ENCODE assay signal across 11 mouse cellular contexts in the genomic region with DNA sequence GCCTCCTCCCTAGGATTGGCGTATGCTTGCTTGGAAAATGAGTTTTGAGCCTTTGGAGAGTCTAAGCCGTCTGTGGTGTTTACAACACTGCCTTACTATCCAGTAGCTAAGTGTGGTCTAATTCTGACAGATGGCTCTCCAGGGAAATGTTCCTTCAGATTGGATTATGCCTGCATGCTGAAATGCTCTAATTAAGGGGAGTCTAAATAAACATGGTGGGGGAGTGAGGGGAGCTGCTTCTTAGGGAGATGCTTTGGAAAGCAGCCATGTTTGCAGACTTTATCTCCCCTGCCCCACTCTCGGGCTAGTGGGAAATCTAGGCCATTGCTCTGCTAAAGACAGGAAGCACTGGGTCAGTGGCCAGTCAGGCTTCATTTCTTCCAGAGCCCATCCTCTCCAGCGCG.
DNase-seq lines count a peak whose midpoint lies in the region; ATAC-seq and TF ChIP-seq lines count a peak whose summit lies in the region.
"Had no signal": no experiment of that assay in that cellular context is flagged by ENCODE, and none has a peak within 500 bp of the region (broad histone marks: within the 10 kb centered on the region; RNA-seq: fewer than 3 reads in every experiment).

No protein-coding gene starts in this region.

- H3K9me3 ChIP-seq in hindbrain, embryonic 12.5 days (replicated peaks) = no peaks in the 10 kb centered on the region
- H3K9me3 ChIP-seq in hindbrain, embryonic 10.5 days = no peaks in the 10 kb centered on the region
- no peaks in the 10 kb centered on the region for H3K9me3 ChIP-seq in midbrain, embryonic 14.5 days (ENCODE audit: control insufficient read depth, low read length)
- no peaks in the 10 kb centered on the region for H3K9me3 ChIP-seq in midbrain, embryonic 11.5 days (ENCODE audit: control insufficient read depth, low read length)
- no peaks in the 10 kb centered on the region for H3K9me3 ChIP-seq in hindbrain, postnatal 0 days (ENCODE audit: low read length)
- H3K9me3 ChIP-seq: embryonic facial prominence, embryonic 13.5 days had no signal

- H3K4me1 ChIP-seq in hindbrain, embryonic 12.5 days = peaks cover 3% of the 10 kb centered on the region; the same call in 1 of the 2 replicates
- H3K4me1 ChIP-seq in hindbrain, embryonic 10.5 days (replicated peaks) = no peaks in the 10 kb centered on the region
- H3K4me1 ChIP-seq in midbrain, embryonic 14.5 days (ENCODE audit: control insufficient read depth, insufficient read depth, low read length) = no peaks in the 10 kb centered on the region
- H3K4me1 ChIP-seq in midbrain, embryonic 11.5 days (ENCODE audit: control insufficient read depth, insufficient read depth, low read length) = no peaks in the 10 kb centered on the region
- H3K4me1 ChIP-seq in hindbrain, postnatal 0 days (ENCODE audit: insufficient read depth, low read length) = no peaks in the 10 kb centered on the region
- H3K4me1 ChIP-seq: embryonic facial prominence, embryonic 13.5 days had no signal

- no peak overlapping the region for H3K27ac ChIP-seq in hindbrain, embryonic 12.5 days
- no peak overlapping the region for H3K27ac ChIP-seq in hindbrain, embryonic 10.5 days
- peak overlapping the region; percentile 22; the same call in 1 of the 2 replicates for H3K27ac ChIP-seq in midbrain, embryonic 14.5 days (replicated peaks; ENCODE audit: low read depth, low read length)
- H3K27ac ChIP-seq in midbrain, embryonic 11.5 days (ENCODE audit: low read depth, low read length) = no peak overlapping the region
- peak overlapping the region; percentile 11; the same call in 1 of the 2 replicates for H3K27ac ChIP-seq in hindbrain, postnatal 0 days
- H3K27ac ChIP-seq: embryonic facial prominence, embryonic 13.5 days had no signal

- H3K4me3 ChIP-seq in hindbrain, embryonic 12.5 days = no peak overlapping the region
- no peak overlapping the region for H3K4me3 ChIP-seq in hindbrain, embryonic 10.5 days
- H3K4me3 ChIP-seq in midbrain, embryonic 14.5 days (replicated peaks; ENCODE audit: low read depth, low read length) = no peak overlapping the region
- H3K4me3 ChIP-seq in midbrain, embryonic 11.5 days (ENCODE audit: low read depth, low read length) = no peak overlapping the region
- H3K4me3 ChIP-seq in hindbrain, postnatal 0 days (ENCODE audit: low read length) = no peak overlapping the region
- H3K4me3 ChIP-seq: embryonic facial prominence, embryonic 13.5 days; myocyte had no signal

- H3K4me2 ChIP-seq in hindbrain, embryonic 12.5 days (replicated peaks) = no peak overlapping the region
- H3K4me2 ChIP-seq in midbrain, embryonic 14.5 days (ENCODE audit: low read length) = no peak overlapping the region
- no peak overlapping the region for H3K4me2 ChIP-seq in midbrain, embryonic 11.5 days
- H3K4me2 ChIP-seq in hindbrain, postnatal 0 days (ENCODE audit: low read depth, low read length) = no peak overlapping the region
- H3K4me2 ChIP-seq: embryonic facial prominence, embryonic 13.5 days had no signal

- 62% methylated on average over 5 of the region's 5 CpGs for WGBS in hindbrain, embryonic 12.5 days
- WGBS in hindbrain, embryonic 10.5 days = 77% methylated on average over 5 of the region's 5 CpGs
- 59% methylated on average over 5 of the region's 5 CpGs for whole genome bisulfite sequencing in midbrain, embryonic 14.5 days
- WGBS in midbrain, embryonic 11.5 days = 76% methylated on average over 5 of the region's 5 CpGs
- 53% methylated on average over 5 of the region's 5 CpGs for WGBS in hindbrain, postnatal 0 days

- no peak for DNase-seq in hindbrain, embryonic 10.5 days (ENCODE audit: low spot score)
- DNase-seq in midbrain, embryonic 14.5 days = peak; percentile 64
- DNase-seq in midbrain, embryonic 11.5 days (ENCODE audit: low spot score, missing footprints) = no peak
- DNase-seq in hindbrain, postnatal 0 days (ENCODE audit: low spot score) = peak; percentile 80
- DNase-seq in retina, postnatal 1 day = peak; percentile 91
- no peak for DNase-seq in thymus, postnatal 0 days (ENCODE audit: low spot score)
- DNase-seq in heart, postnatal 36 days = no peak
- DNase-seq: lung, adult 18-20 months had no signal

- peak; percentile 32; the same call in 1 of the 2 replicates for ATAC-seq in hindbrain, embryonic 12.5 days (ENCODE audit: low FRiP score)
- peak; percentile 55; the same call in 1 of the 2 replicates for ATAC-seq in midbrain, embryonic 14.5 days (ENCODE audit: low FRiP score, low TSS enrichment)
- no peak for ATAC-seq in midbrain, embryonic 11.5 days (ENCODE audit: low FRiP score)
- ATAC-seq in hindbrain, postnatal 0 days = peak; percentile 77

- H3K27me3 ChIP-seq in hindbrain, embryonic 12.5 days = no peaks in the 10 kb centered on the region
- H3K27me3 ChIP-seq in hindbrain, embryonic 10.5 days (ENCODE audit: insufficient read depth, poor library complexity, severe bottlenecking) = no peaks in the 10 kb centered on the region
- no peaks in the 10 kb centered on the region for H3K27me3 ChIP-seq in midbrain, embryonic 14.5 days (ENCODE audit: control insufficient read depth, insufficient read depth, low read length)
- H3K27me3 ChIP-seq in midbrain, embryonic 11.5 days (ENCODE audit: control insufficient read depth, insufficient read depth, low read length) = no peaks in the 10 kb centered on the region
- no peaks in the 10 kb centered on the region for H3K27me3 ChIP-seq in hindbrain, postnatal 0 days (ENCODE audit: insufficient read depth, low read length)
- H3K27me3 ChIP-seq: embryonic facial prominence, embryonic 13.5 days had no signal

- H3K9ac ChIP-seq in hindbrain, embryonic 12.5 days = no peak overlapping the region
- no peak overlapping the region for H3K9ac ChIP-seq in midbrain, embryonic 14.5 days (replicated peaks; ENCODE audit: low read length)
- no peak overlapping the region for H3K9ac ChIP-seq in midbrain, embryonic 11.5 days (ENCODE audit: low read length)
- no peak overlapping the region for H3K9ac ChIP-seq in hindbrain, postnatal 0 days (replicated peaks; ENCODE audit: low read length)
- H3K9ac ChIP-seq: embryonic facial prominence, embryonic 13.5 days had no signal

- TF ChIP-seq CTCF in hindbrain, postnatal 0 days (IDR thresholded peaks at IDR 0.05; ENCODE audit: low read depth) = no peak

- intact Hi-C loops in heart, postnatal 36 days (cut with DNase I) = no loop called here

- no peaks in the 10 kb centered on the region for H3K36me3 ChIP-seq in hindbrain, embryonic 12.5 days
- H3K36me3 ChIP-seq in hindbrain, embryonic 10.5 days = no peaks in the 10 kb centered on the region
- H3K36me3 ChIP-seq in midbrain, embryonic 14.5 days (ENCODE audit: control insufficient read depth, insufficient read depth, low read length) = no peaks in the 10 kb centered on the region
- no peaks in the 10 kb centered on the region for H3K36me3 ChIP-seq in midbrain, embryonic 11.5 days (ENCODE audit: control insufficient read depth, insufficient read depth, low read length)
- no peaks in the 10 kb centered on the region for H3K36me3 ChIP-seq in hindbrain, postnatal 0 days (ENCODE audit: insufficient read depth, low read length)
- H3K36me3 ChIP-seq: embryonic facial prominence, embryonic 13.5 days had no signal

Comparison
In these comparisons a context has a peak if more than half of its experiments do, and no peak if none do; other contexts are left out.
1. H3K27ac ChIP-seq: peak in midbrain, embryonic 14.5 days (single experiment) and hindbrain, postnatal 0 days (single experiment); none in hindbrain, embryonic 12.5 days (single experiment), hindbrain, embryonic 10.5 days (single experiment) and midbrain, embryonic 11.5 days (single experiment).
2. DNase-seq: peak in midbrain, embryonic 14.5 days (single experiment), hindbrain, postnatal 0 days (single experiment) and retina, postnatal 1 day (single experiment); none in hindbrain, embryonic 10.5 days (single experiment), midbrain, embryonic 11.5 days (single experiment), thymus, postnatal 0 days (single experiment) and heart, postnatal 36 days (0 of 2).